In the genomic region with DNA sequence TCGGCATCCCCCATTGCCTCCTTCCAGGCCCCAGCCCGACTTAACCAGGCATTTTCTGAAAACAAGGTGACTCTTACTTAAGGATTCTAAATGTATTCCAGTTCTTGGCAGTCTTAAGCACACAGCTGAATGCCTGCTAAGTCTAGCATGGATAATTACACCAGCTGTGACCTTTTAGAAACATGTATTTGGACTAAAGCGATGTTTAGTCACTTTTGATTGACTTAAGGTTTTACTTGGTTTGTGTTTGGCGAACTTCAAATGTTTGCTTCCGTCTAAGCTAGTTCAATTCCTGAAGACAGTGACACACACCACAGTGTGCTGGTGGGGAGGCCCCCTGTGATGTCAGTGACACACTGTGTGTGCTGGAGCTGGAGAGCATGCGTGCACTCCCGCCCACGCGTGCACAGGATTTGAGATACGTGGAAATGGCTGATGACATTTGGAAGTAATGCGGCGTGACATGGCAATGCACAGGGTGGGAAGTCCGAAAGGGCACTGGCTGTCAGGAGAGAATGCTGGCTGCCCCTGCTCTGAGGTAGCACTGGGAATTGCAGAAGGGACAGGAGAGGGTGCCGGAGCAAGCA, we compare ENCODE assay signal across 11 mouse cellular contexts.
DNase-seq lines count a peak whose midpoint lies in the region; ATAC-seq lines count a peak whose summit lies in the region.
"Had no signal": no experiment of that assay in that cellular context is flagged by ENCODE, and none has a peak within 500 bp of the region (broad histone marks: within the 10 kb centered on the region; RNA-seq: fewer than 3 reads in every experiment).

No protein-coding gene starts in this region.

- 49% methylated on average over 14 of the region's 14 CpGs for WGBS in forebrain, embryonic 14.5 days
- WGBS in forebrain, embryonic 12.5 days, result 70% methylated on average over 14 of the region's 14 CpGs
- 57% methylated on average over 14 of the region's 14 CpGs for WGBS in kidney, embryonic 15.5 days

- H3K27me3 ChIP-seq in forebrain, embryonic 14.5 days (replicated peaks; ENCODE audit: control insufficient read depth, insufficient read depth, low read length), result no peaks in the 10 kb centered on the region
- H3K27me3 ChIP-seq in forebrain, embryonic 12.5 days, result 0 out of 2 replicates have a peak, but pooled peaks cover 2% of the 10 kb centered on the region
- no peaks in the 10 kb centered on the region for H3K27me3 ChIP-seq in kidney, embryonic 15.5 days
- H3K27me3 ChIP-seq: limb, embryonic 15.5 days had no signal

- no peaks in the 10 kb centered on the region for H3K36me3 ChIP-seq in forebrain, embryonic 14.5 days (ENCODE audit: control insufficient read depth, insufficient read depth, low read length)
- no peaks in the 10 kb centered on the region for H3K36me3 ChIP-seq in forebrain, embryonic 12.5 days (replicated peaks)
- no peaks in the 10 kb centered on the region for H3K36me3 ChIP-seq in kidney, embryonic 15.5 days
- H3K36me3 ChIP-seq: limb, embryonic 15.5 days had no signal

- no peak overlapping the region for H3K4me2 ChIP-seq in forebrain, embryonic 14.5 days (ENCODE audit: low read length)
- H3K4me2 ChIP-seq in forebrain, embryonic 12.5 days, result no peak overlapping the region
- H3K4me2 ChIP-seq in kidney, embryonic 15.5 days, result no peak overlapping the region
- H3K4me2 ChIP-seq: limb, embryonic 15.5 days had no signal

- peak; percentile 74 for DNase-seq in forebrain, embryonic 14.5 days (ENCODE audit: low spot score)
- DNase-seq in kidney, adult 8-10 months, result no peak
- DNase-seq in right cerebral cortex, postnatal 10 days (ENCODE audit: low spot score in 2 of 2), result peak; percentile 47 to 48
- DNase-seq in right cerebral cortex, postnatal 25 days, result no peak
- no peak for DNase-seq in urinary bladder, postnatal 14 days (ENCODE audit: low spot score)

- H3K9me3 ChIP-seq in forebrain, embryonic 14.5 days (replicated peaks; ENCODE audit: control insufficient read depth, low read length), result no peaks in the 10 kb centered on the region
- no peaks in the 10 kb centered on the region for H3K9me3 ChIP-seq in forebrain, embryonic 12.5 days
- H3K9me3 ChIP-seq in kidney, embryonic 15.5 days (replicated peaks), result no peaks in the 10 kb centered on the region
- H3K9me3 ChIP-seq: limb, embryonic 15.5 days had no signal

- ATAC-seq in forebrain, embryonic 14.5 days, result peak; percentile 69
- ATAC-seq in forebrain, embryonic 12.5 days (ENCODE audit: low FRiP score), result no peak
- ATAC-seq in kidney, embryonic 15.5 days (replicated peaks; ENCODE audit: low FRiP score), result peak; percentile 46; the same call in 1 of the 2 replicates
- ATAC-seq in granulocyte monocyte progenitor cell, adult 5-6 weeks (replicated peaks; ENCODE audit: poor library complexity, severe bottlenecking), result no peak
- ATAC-seq: CD4-positive, CD25-positive, alpha-beta regulatory T cell, adult 4 months; lung, postnatal 0 days had no signal

- no peak overlapping the region for H3K9ac ChIP-seq in forebrain, embryonic 14.5 days (ENCODE audit: low read length)
- no peak overlapping the region for H3K9ac ChIP-seq in forebrain, embryonic 12.5 days
- H3K9ac ChIP-seq in kidney, embryonic 15.5 days, result no peak overlapping the region
- H3K9ac ChIP-seq: limb, embryonic 15.5 days had no signal

- H3K4me1 ChIP-seq in forebrain, embryonic 14.5 days (ENCODE audit: control insufficient read depth, insufficient read depth, low read length), result peaks cover 11% of the 10 kb centered on the region; the same call in 1 of the 2 replicates
- H3K4me1 ChIP-seq in forebrain, embryonic 12.5 days, result peaks cover 6% of the 10 kb centered on the region; the same call in 1 of the 2 replicates
- peaks cover 8% of the 10 kb centered on the region; the same call in 1 of the 2 replicates for H3K4me1 ChIP-seq in kidney, embryonic 15.5 days

- no peak overlapping the region for H3K4me3 ChIP-seq in forebrain, embryonic 14.5 days (ENCODE audit: low read depth, low read length)
- no peak overlapping the region for H3K4me3 ChIP-seq in forebrain, embryonic 12.5 days (replicated peaks)
- no peak overlapping the region for H3K4me3 ChIP-seq in kidney, embryonic 15.5 days (replicated peaks)
- H3K4me3 ChIP-seq: limb, embryonic 15.5 days had no signal

- H3K27ac ChIP-seq in forebrain, embryonic 14.5 days (ENCODE audit: low read depth, low read length), result no peak overlapping the region
- no peak overlapping the region for H3K27ac ChIP-seq in forebrain, embryonic 12.5 days
- no peak overlapping the region for H3K27ac ChIP-seq in kidney, embryonic 15.5 days
- H3K27ac ChIP-seq: limb, embryonic 15.5 days had no signal

Comparison
In these comparisons a context has a peak if more than half of its experiments do, and no peak if none do; other contexts are left out.
1. ATAC-seq: peak in forebrain, embryonic 14.5 days (single experiment) and kidney, embryonic 15.5 days (single experiment); none in forebrain, embryonic 12.5 days (single experiment) and granulocyte monocyte progenitor cell, adult 5-6 weeks (single experiment).
2. DNase-seq: peak in forebrain, embryonic 14.5 days (single experiment) and right cerebral cortex, postnatal 10 days (2 of 2); none in kidney, adult 8-10 months (0 of 2), right cerebral cortex, postnatal 25 days (single experiment) and urinary bladder, postnatal 14 days (single experiment).